Mouse (Mus musculus) small intestine, adult 2 months (tissue): ENCODE measurements around the gene Srcin1.

Experiments used
- CTCF ChIP-seq: fragments of 200-500 bp; IDR thresholded peaks from 2 replicates; pipeline ENCODE4 v1.5.1; 2012; ENCODE audit warnings: low read depth, mild to moderate bottlenecking, control low read depth, inconsistent platforms, low read length, moderate library complexity, mixed read lengths; ENCODE audit not compliant: insufficient replicate concordance, insufficient read length; ENCODE audit errors: extremely low read depth
- POLR2A ChIP-seq: fragments of 200-500 bp; IDR thresholded peaks from 2 replicates; pipeline ENCODE4 v1.6.1; 2012; ENCODE audit warnings: low read depth, mild to moderate bottlenecking, control low read depth, inconsistent platforms, low read length, moderate library complexity

DNA sequence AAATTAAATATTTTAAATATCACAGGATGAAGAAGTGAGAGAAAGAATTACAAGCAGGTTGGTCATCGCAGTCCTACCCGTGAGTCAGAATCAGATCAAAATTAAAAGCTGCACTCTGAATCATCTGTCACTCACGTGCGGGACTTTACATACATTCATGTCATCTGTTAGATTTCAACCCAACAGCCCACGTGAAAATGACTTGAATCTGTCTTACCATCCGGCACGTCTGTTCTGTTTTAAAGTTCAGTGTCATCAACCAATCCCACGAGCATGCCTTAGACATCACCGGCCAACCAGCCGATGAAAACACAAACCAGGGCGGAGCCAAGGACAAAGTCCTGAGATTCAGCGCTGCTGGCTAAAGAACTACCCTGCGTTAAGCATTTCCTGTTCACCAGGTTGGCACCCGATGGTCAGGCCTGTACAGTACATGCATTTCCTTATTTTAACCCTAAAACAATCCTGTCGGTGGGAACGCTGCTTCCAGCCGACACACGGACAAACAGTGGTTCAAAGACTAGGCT lies 47.6 kb downstream of the Srcin1 start:
- TF ChIP-seq CTCF (no peak), POLR2A (no peak)
